Mouse (Mus musculus) stomach, postnatal 0 days (tissue): ENCODE results near the gene Clip4. TPM values are rescaled to one million over a fixed set of nuclear protein-coding genes. Genes with fewer than 3 reads are reported as not detected.

ENCODE experiments used
- ATAC-seq: fragments of 200-750 bp; cut with Nextera tagmentation; 2 replicates; pipeline ENCODE4 v1.8.0; 2017; ENCODE audit not compliant: low FRiP score, low TSS enrichment
- DNase-seq: peaks from one replicate; pipeline ENCODE4 v3.0.0-alpha.2; 2016; ENCODE audit warnings: low spot score
- H3K27ac ChIP-seq: fragments of 300-500 bp; sonication (generic); replicated peaks from 2 replicates; pipeline ENCODE4 v1.5.1; 2014; ENCODE audit warnings: mild to moderate bottlenecking, control low read depth
- H3K27me3 ChIP-seq: fragments of 300-500 bp; sonication (generic); 2 replicates; pipeline ENCODE4 v1.6.1; 2014; ENCODE audit warnings: low read length; ENCODE audit not compliant: control insufficient read depth, insufficient read depth
- H3K36me3 ChIP-seq: fragments of 300-500 bp; sonication (generic); 2 replicates; pipeline ENCODE4 v1.6.1; 2014; ENCODE audit warnings: low read length, mixed read lengths; ENCODE audit not compliant: control insufficient read depth, insufficient read depth
- H3K4me1 ChIP-seq: fragments of 300-500 bp; sonication (generic); replicated peaks from 2 replicates; pipeline ENCODE4 v1.6.1; 2014; ENCODE audit warnings: antibody characterized with exemption; ENCODE audit not compliant: control insufficient read depth, insufficient read depth
- H3K4me2 ChIP-seq: fragments of 300-500 bp; sonication (generic); replicated peaks from 2 replicates; pipeline ENCODE4 v1.6.1; 2014; ENCODE audit warnings: low read depth, mild to moderate bottlenecking, control low read depth, moderate library complexity
- H3K4me3 ChIP-seq: fragments of 300-500 bp; sonication (generic); 2 replicates; pipeline ENCODE4 v1.5.1; 2014; ENCODE audit warnings: low read depth, low read length, control low read depth
- H3K9ac ChIP-seq: fragments of 300-500 bp; sonication (generic); 2 replicates; pipeline ENCODE4 v1.6.1; 2014; ENCODE audit warnings: mild to moderate bottlenecking, low read length, control low read depth, mixed read lengths
- H3K9me3 ChIP-seq: fragments of 300-500 bp; sonication (generic); 2 replicates; pipeline ENCODE4 v1.6.1; 2016; ENCODE audit warnings: low read length; ENCODE audit not compliant: control insufficient read depth
- CTCF ChIP-seq: IDR thresholded peaks from 2 replicates; pipeline ENCODE4 v1.5.1; 2016; ENCODE audit warnings: antibody characterized with exemption, low read depth, mild to moderate bottlenecking, moderate library complexity
- EP300 ChIP-seq: optimal IDR thresholded peaks from 2 replicates; pipeline ENCODE3; 2016; ENCODE audit warnings: antibody characterized with exemption
- WGBS: fragments of 180-500 bp; shearing (Covaris S2); extraction: QIAGEN DNeasy Blood & Tissue Kit; methylation state at CpG from one replicate; pipeline ENCODE4 v1.1.7; 2014; 5-methylcytosine and 5-hydroxymethylcytosine counted together
- polyA plus RNA-seq: library from polyadenylated mRNA; unstranded; fragments of >200 nt; fragmentation: Nextera tagmentation; extraction: Ambion mirVana; gene quantifications from 2 replicates; pipeline ENCODE4 v1.2.1, GENCODE M21; 2015

Gene Clip4
- polyA plus RNA-seq, 1 experiment from 2014 or later = 12.5 TPM

- no peak overlapping the region for H3K9ac ChIP-seq
- H3K27me3 ChIP-seq = no peaks in the 10 kb centered on the region
- no peak overlapping the region for H3K4me2 ChIP-seq
- TF ChIP-seq EP300 = no peak
- no peak for TF ChIP-seq CTCF
- H3K9me3 ChIP-seq = no peaks in the 10 kb centered on the region
- WGBS = 89% methylated on average over 8 of the region's 8 CpGs
- no peaks in the 10 kb centered on the region for H3K4me1 ChIP-seq
- H3K27ac ChIP-seq = no peak overlapping the region
- no peaks in the 10 kb centered on the region for H3K36me3 ChIP-seq
- no peak overlapping the region for H3K4me3 ChIP-seq
- DNase-seq = no peak
- no peak for ATAC-seq
Measured at GRCm38 (mm10) chr17:71870232-71870621, 102.0 kb downstream of the Clip4 start.

GRCm38 (mm10) chr17:71870641-71871040 is 102.4 kb downstream of the Clip4 start:
- Histone ChIP-seq H3K9ac (no peak overlapping the region), H3K9me3 (no peaks in the 10 kb centered on the region), H3K4me2 (no peak overlapping the region), H3K27ac (no peak overlapping the region), H3K4me3 (no peak overlapping the region), H3K4me1 (no peaks in the 10 kb centered on the region), H3K27me3 (no peaks in the 10 kb centered on the region), H3K36me3 (no peaks in the 10 kb centered on the region)
- WGBS = 74% methylated on average over 1 of the region's 1 CpGs
- DNase-seq = no peak
- TF ChIP-seq EP300 (no peak), CTCF (no peak)
- ATAC-seq = no peak

GRCm38 (mm10) chr17:71871981-71872380 is 103.7 kb downstream of the Clip4 start:
- TF ChIP-seq CTCF (no peak), EP300 (no peak)

DNA sequence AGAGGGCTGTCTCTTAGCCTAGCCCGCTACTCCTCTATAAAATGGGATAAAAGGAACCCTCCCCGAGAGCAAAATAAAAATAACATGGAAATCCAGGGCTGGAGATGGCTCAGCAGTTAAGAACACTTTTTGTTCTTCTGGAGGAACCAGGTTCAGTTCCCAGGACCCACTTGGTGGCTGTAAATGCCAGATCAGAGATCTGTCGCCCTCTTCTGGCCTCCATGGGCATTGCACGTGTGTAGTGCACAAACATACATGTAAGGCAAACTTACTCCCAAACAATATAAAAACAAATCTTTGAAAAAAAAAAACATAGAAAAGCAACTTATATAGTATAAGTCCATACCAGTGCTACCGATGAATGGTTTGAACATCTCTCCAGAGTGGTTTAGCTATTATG is 104.7 kb downstream of the Clip4 start:
- 67% methylated on average over 5 of the region's 5 CpGs for WGBS
- Histone ChIP-seq H3K4me1 (no peaks in the 10 kb centered on the region), H3K9ac (no peak overlapping the region), H3K9me3 (no peaks in the 10 kb centered on the region), H3K4me3 (no peak overlapping the region), H3K36me3 (no peaks in the 10 kb centered on the region), H3K4me2 (no peak overlapping the region), H3K27me3 (no peaks in the 10 kb centered on the region), H3K27ac (no peak overlapping the region)
- TF ChIP-seq EP300 = no peak
- TF ChIP-seq CTCF = peak; percentile 70
- ATAC-seq = no peak
- DNase-seq = peak; percentile 31

More at GRCm38 (mm10) chr17:71871981-71872380, 103.7 kb downstream of the Clip4 start:
- Histone ChIP-seq H3K27me3 (no peaks in the 10 kb centered on the region), H3K9ac (no peak overlapping the region), H3K4me3 (no peak overlapping the region), H3K4me2 (no peak overlapping the region), H3K36me3 (no peaks in the 10 kb centered on the region), H3K4me1 (no peaks in the 10 kb centered on the region), H3K27ac (no peak overlapping the region), H3K9me3 (no peaks in the 10 kb centered on the region)
- DNase-seq (no peak), ATAC-seq (no peak)
- WGBS = 82% methylated on average over 7 of the region's 7 CpGs

DNA sequence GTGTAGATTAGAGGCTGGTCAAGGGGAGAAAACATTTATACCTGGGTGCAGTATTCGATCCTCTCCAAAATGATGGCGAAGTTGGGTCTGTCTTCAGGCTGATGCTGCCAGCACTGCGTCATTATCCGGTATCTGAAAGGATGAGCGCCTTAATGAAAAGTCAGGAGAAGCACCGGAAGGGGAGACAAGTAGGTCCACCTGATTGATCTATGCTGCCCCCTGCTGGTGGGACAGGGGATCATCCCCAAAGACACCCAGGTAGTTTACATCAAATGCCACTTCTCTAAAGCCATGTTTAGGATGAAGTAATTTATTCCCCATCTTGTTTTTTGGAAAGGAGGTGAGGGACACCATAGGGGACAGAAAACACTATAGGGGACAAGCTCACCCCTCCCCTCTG is 105.8 kb downstream of the Clip4 start:
- TF ChIP-seq CTCF (peak; percentile 83), EP300 (no peak)
- no peaks in the 10 kb centered on the region for H3K9me3 ChIP-seq
- no peaks in the 10 kb centered on the region for H3K27me3 ChIP-seq
- DNase-seq = peak; percentile 63
- no peak for ATAC-seq
- H3K27ac ChIP-seq = no peak overlapping the region
- H3K4me3 ChIP-seq = no peak overlapping the region
- H3K36me3 ChIP-seq = no peaks in the 10 kb centered on the region
- 48% methylated on average over 6 of the region's 6 CpGs for WGBS
- no peak overlapping the region for H3K4me2 ChIP-seq
- H3K9ac ChIP-seq = no peak overlapping the region
- H3K4me1 ChIP-seq = no peaks in the 10 kb centered on the region

- 77% methylated on average over 9 of the region's 9 CpGs for WGBS
- Histone ChIP-seq H3K4me3 (no peak overlapping the region), H3K27ac (no peak overlapping the region), H3K4me1 (no peaks in the 10 kb centered on the region), H3K9ac (no peak overlapping the region), H3K4me2 (no peak overlapping the region), H3K36me3 (no peaks in the 10 kb centered on the region), H3K9me3 (no peaks in the 10 kb centered on the region), H3K27me3 (no peaks in the 10 kb centered on the region)
- no peak for TF ChIP-seq CTCF
- TF ChIP-seq EP300 = no peak
- no peak for DNase-seq
- no peak for ATAC-seq
Measured at GRCm38 (mm10) chr17:71874795-71875194, 106.5 kb downstream of the Clip4 start.
